Mouse (Mus musculus) 3T3-L1 (cell line): ENCODE measurements at regions not wholly inside any gene's neighbourhood (a gene's known extent, or its start where the extent isn't known, plus 50 kb on each side); places are given as distances from the start of the nearest gene placed in this dataset.

Experiments used
- DNase-seq: peaks from one replicate; pipeline ENCODE4 v3.0.0-alpha.2; 2015; ENCODE audit warnings: low read depth, low spot score

DNA sequence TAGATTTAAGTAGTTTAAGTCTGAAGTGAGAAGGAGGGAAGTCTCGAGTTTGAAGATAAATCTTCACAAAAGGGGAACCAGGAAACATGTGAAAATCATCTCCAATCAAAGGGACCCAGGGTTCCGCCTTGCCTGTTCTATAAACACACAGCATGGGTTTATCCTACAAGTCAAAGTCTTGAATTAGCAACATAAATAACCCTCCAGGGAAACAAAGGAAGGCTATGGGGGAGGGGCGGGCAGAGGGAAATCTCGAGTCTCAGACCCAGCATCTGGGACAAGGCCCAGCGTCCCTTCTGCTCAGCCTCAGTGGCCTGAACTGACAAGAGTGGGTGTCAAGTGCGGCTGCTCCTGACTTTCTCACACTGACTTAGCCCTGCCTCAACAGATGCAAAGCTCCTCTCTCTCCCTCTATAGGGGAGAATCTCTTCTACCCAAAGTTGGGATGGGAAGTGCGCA lies 240.3 kb upstream of the Lrig3 start:
- DNase-seq = no peak

GRCm38 (mm10) chr10:125726546-125726945 lies 239.4 kb upstream of the Lrig3 start:
- no peak for DNase-seq

GRCm38 (mm10) chr10:125735744-125736494 lies 230.0 kb upstream of the Lrig3 start:
- no peak for DNase-seq

DNA sequence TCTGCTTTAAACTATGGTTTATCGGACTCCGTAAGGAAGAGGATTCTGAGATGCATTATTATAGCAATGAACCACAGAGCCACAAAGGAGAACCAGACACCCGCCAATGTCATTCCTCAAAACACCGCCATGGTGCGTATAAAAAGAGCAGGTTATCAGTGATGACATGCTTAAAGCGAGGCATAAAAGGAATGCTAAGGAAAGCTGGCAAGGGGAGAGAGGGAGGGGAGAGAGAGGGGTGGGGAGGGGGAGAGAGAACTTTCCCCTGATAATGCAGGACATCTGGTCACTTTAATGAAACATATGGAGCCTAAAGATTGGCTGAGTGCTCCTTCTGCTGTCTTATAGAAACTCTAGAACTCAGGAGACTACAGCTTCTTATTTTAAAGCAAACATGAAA lies 222.8 kb upstream of the Lrig3 start:
- DNase-seq = no peak

GRCm38 (mm10) chr10:125749031-125749585 lies 216.9 kb upstream of the Lrig3 start:
- DNase-seq = no peak

- DNase-seq = no peak
Measured at GRCm38 (mm10) chr10:125752506-125753218, 213.3 kb upstream of the Lrig3 start.

- DNase-seq = no peak
Measured at GRCm38 (mm10) chr10:125759171-125759570, 206.8 kb upstream of the Lrig3 start.

DNA sequence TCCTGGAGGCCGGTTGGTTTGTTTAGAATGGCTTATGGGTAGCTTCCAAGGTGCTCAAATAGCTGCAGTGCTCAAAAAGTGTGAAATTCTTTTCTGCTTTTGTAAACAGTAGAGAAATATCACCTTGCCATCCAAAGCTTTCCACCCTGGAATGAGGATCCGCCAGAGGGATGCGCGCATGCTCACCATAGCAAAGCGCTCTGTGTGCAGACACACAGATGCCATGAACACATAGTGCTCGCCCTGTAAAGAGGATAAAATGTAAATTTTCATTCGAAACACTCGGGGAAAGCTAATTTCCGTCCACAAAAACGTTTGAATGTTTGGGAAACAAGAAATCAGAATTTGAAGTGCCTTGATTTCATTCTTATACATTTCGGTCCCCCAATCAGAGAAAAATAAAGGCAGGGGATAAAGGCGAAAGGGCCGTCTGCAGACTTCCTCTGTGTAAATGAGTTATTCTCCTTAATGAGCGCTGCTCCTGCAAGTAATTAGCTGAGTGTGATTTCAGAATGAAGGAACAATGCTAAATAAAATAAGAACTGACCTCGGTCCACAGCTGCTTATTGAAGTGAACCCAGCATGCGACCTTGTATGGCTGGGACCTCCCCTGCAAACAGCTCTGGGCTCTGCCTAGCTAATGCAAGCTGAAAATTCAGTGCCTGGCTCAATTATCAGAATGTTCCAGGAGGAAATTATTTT lies 203.4 kb upstream of the Lrig3 start:
- no peak for DNase-seq

DNA sequence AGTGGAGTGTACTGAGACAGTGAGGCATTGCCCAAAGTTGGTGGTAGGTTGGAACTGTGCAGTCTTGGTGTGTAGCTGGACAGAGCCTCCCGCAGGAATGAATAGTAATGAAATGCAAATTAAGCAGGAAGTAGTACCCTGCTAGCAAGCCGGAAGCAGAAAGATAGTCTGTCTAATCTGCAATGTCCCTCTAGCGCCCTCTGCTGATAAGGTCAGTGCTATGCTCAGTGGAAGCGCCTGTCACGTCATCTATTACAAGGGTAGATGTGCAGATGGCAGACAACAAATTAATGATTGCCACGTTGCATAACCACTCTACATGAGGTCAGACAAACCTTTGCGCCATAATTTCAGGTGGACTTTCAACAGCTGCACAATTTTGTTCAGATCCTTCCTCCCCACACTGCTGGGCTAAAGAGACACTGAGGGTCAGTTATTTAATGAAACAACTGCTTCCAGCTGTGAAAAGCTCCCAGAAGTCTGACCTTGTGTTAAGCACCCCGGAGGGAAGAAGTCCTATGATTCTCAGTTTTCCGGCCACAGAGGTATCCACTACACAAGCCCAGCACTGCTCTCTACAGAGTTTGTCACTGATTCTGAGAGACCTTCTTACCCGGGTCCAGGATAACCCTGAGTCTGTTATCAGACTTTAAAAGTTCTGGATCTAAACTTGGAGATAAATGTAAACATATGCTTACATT lies 201.4 kb upstream of the Lrig3 start:
- peak; percentile 50 for DNase-seq

DNA sequence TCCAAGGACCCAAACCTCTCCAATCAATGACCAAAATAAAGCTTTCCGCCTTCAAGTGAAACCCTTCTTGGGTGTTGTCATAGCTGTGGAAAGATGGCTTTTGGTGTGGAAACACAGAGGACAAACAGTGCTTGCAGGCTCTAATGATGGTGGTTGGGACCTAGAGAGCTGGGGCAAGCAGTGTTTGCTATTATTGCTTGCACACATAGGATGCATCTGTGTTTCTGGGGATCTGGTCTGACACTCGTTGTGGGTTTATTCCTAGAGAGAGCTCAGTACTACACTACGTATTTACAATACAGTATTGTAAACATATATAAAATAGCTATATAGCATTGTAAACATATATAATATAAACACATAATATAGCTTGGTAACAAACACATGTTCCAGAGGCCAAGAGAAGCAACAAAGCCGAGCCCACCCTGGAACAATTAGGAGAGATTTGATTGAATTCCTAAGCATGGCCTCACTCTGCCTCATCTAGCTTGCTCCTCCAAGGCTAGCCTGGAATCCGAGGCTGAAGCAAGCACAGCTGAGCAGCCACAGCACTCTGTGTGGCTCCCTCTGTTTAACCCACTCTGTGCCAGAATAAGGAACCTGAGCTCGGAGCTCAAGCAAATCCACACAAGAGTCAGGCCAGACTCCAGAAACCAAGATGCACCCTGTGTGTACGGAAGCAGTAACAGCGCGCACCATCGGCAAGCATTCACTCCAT lies 200.7 kb upstream of the Lrig3 start:
- no peak for DNase-seq

- DNase-seq = no peak
Measured at GRCm38 (mm10) chr10:125768281-125768680, 197.7 kb upstream of the Lrig3 start.

- DNase-seq = no peak
Measured at GRCm38 (mm10) chr10:125773541-125773940, 192.4 kb upstream of the Lrig3 start.

GRCm38 (mm10) chr10:125782486-125782885 lies 183.5 kb upstream of the Lrig3 start:
- peak; percentile 93 for DNase-seq

DNA sequence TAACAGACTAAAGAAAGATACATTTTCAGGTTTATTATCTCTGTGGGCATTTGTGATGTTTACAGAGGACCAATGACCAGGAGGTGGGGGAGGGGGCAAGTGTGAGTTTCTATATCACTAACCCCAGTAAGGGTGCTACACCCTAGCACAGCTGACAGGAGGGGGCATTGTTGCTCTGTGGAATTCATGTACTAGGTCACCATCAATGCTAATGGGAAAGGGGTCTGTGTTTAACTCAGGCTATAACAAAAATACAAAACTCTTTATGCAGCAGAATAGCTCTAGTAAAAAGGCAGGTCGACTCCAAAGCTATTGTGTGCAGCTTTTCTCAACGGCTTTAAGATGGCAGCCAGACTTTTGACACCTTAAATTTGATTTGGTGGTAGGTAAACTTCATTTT lies 181.1 kb upstream of the Lrig3 start:
- peak; percentile 80 for DNase-seq

- peak; percentile 77 for DNase-seq
Measured at GRCm38 (mm10) chr10:125785448-125786196, 180.3 kb upstream of the Lrig3 start.

DNA sequence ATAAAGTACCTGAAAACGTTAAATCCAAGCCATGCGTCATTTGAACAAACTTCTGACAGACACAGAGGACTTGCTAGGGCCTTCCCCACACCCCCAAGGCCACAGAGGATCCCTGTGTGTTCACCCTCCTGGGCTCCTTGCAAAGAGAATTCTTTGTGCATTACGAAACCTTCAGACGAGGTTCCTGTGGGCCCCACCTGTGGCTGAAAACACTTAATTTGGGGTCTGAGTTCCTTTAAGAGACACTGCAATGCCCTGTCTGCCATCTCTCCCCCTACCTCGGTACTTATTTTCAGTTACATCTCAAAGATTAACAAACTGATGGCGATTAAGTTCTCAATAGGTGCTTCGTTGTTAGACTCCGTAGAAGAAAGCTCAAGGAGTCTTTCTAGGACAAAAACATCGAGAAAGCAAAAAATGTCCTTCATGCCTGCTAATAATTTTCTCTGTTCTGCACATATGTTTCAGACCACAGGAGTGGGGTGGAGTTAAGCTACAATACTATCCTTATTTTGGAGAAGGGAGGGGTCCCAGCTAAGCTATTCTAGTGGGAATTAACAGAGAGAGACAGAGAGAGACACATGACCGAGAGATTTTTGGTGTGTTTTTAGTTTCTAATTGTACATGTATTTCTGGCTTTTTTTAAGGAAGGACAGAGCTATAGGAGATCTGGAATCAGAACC lies 179.6 kb upstream of the Lrig3 start:
- peak; percentile 75 for DNase-seq

GRCm38 (mm10) chr10:125786880-125787337 lies 179.1 kb upstream of the Lrig3 start:
- DNase-seq = peak; percentile 83

- DNase-seq = no peak
Measured at GRCm38 (mm10) chr10:125787441-125788060, 178.4 kb upstream of the Lrig3 start.

- peak; percentile 13 for DNase-seq
Measured at GRCm38 (mm10) chr10:125788262-125788661, 177.7 kb upstream of the Lrig3 start.
